Mouse (Mus musculus) adrenal gland (tissue): ENCODE results near the gene Zfp277.

Experiments used
- intact Hi-C: fragments of 180-260 bp; cut with DNase I; formaldehyde crosslinking; loops from one replicate; pipeline ENCODE4 v1.15.1; 2025

The Zfp277 gene

GRCm38 (mm10) chr12:40379538-40379923, 66.2 kb downstream of the Zfp277 start:
- intact Hi-C loops, result no loop called here

GRCm38 (mm10) chr12:40378621-40379537, 66.8 kb downstream of the Zfp277 start:
- intact Hi-C loops, result no loop called here

DNA sequence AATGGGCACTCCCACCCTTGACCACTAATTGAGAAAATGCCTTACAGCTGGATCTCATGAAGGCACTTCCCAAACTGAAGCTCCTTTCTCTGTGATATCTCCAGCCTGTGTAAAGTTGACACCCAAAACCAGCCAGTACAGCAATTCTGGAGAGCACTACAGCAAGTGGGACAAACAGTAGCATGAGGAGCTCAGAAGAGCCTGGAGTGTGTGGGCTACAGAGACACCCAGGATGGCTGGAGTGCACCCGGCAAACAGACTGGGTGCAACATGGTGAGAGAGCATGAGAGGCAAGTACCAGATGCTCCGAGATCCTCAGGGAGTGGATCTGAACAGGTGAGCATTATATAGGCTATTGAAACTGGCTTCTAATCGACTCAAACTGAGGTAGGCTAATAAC, 93.8 kb downstream of the Zfp277 start:
- intact Hi-C loops, result no loop called here

DNA sequence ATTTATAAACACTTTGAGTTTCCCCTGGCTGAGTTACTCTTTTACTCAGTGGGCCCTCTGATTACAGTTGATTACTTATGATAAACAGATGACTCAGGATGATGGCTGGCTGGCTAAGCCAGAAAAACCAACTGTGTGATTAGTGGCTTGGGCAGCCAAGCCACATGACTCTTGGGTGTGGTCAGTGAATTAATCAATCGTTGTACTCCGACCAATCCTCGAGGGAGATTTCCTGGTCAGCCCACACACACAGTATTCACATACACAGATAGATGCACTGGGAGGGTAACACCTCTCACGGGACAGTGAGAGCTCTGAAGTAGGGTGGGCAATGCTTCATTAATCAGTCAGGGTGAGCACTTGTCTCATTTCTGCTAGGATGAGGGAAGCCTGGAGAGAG, 97.5 kb downstream of the Zfp277 start:
- intact Hi-C loops, result no loop called here

- intact Hi-C loops, result no loop called here
These were observed 98.5 kb downstream of the Zfp277 start for GRCm38 (mm10) chr12:40347060-40347698.

DNA sequence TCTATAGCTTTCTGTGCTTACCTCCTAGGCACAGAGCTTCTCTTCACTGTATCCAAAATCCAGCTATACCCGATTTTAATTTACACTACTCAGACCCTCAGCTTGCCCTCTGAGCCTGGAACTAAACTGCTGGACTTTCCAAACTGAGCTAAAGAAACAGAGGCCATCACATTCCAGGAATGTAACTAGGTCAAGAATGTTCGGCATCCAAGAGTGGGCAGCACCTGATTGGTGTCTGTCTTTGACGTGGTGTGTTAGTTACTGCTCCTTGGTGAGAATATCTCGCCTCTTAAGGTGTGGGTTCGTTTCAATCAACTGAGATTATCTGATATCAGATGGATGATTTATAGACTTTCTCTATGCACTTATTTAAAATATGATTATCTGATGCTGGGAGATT, 104.3 kb downstream of the Zfp277 start:
- intact Hi-C loops, result no loop called here

DNA sequence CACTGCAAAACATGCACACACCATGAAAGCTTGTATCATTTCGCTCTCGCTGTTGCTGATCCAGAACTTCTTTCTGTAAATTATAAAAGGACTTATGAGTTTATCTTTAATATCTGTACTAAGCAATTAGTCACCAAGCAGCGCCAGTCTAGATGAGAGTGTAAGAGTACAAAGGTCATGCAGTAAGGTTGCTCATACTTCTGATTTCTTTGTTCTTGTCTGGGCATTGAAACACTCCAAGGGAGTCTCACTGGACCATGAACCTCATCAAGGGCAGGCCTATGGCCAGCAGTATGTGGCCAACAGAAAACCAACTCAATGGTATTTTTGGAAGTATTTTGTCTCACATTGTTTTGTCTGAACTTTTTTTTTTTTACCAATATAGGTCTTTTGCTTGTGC, 110.4 kb downstream of the Zfp277 start:
- intact Hi-C loops, result no loop called here

- intact Hi-C loops, result no loop called here
These were observed 114.2 kb downstream of the Zfp277 start for GRCm38 (mm10) chr12:40331467-40331866.

DNA sequence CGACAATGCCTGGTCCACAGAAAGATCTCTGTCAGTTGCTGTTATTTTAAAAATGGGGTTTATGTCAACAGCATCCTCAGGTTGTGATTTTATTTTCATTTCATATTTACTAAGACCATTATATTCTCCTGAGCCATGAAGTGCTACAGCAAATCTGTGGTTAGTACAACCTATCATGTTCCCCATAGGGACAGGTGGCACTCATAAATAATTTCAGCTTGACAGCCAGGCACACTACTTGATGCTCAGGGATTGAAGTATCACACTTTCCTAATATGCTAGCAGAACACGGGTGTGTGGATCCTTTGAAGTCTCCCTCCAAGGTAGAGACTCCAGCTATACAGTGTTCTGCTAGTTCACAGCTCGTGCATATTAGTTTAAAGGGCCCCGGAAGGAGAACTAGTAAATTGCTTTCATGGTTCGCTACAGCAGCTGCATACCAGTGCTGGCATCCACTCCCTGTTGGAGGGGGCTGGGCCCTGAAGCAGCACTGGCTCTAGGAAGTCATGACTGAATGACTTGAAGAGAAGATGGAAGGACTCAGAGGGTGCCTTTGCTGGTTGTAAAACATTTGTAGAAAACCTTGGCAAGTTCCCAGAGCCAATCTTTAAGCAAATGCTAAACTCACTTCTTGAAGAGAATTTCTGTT, 118.6 kb downstream of the Zfp277 start:
- intact Hi-C loops, result no loop called here

GRCm38 (mm10) chr12:40325582-40325981, 120.1 kb downstream of the Zfp277 start:
- intact Hi-C loops, result no loop called here

DNA sequence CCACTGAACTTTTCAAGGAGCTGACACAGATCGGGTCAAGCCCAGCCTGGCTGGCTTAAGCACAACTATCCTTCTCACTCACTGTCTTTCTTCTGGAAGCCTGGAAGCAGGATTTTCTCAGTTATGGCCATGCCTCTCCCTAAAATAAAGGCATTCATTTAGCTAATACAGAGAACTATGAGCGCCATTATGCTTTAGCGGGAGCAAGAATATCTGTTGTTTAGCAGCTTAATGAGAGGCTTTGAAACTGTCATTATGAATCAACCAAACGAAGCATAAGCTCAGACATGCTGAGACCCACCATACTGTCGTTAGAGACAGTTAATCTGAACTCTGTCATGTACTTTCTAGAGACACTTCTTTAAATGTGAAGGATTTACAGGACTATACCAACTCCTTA, 120.9 kb downstream of the Zfp277 start:
- intact Hi-C loops, result no loop called here

DNA sequence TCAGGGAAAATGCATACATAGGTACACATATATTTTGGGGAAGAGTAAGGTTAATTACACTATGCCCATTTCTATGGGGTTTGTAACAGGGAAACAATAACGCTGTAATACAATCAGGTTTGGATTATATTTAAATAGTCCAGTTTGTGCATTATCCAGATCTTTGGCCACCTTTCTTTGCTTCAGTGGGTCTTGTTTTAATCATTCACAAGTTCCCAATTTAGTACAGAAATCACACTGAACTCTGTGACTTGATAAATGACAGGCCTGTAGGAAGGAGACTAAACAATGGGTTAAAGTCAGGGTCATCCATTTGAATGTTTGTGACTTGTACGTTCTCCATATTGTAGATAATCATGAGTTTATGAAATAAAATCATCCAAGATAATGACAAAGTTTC, 130.6 kb downstream of the Zfp277 start:
- intact Hi-C loops, result no loop called here

- intact Hi-C loops, result no loop called here
These were observed 141.7 kb downstream of the Zfp277 start for GRCm38 (mm10) chr12:40303960-40304359.

DNA sequence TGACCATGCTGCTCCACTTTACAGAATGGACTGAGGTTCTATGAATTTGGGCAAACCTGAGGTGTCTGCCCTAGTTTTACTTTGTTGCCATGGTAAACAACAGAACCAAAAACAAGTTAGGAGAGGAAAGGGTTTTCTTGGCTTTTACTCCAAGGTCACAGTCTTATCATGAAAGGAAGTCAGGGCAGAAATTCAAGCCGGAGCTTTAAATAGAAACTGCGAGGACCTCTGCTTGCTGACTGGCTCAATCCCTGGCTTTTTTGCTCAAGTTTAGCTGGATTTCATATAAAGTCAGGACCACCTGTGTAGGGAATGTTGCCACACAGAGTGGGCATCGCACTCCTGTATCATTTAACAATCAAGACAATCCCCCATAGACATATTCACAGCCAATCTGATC, 147.1 kb downstream of the Zfp277 start:
- intact Hi-C loops, result no loop called here

- intact Hi-C loops, result no loop called here
These were observed 159.2 kb downstream of the Zfp277 start for GRCm38 (mm10) chr12:40286539-40286938.

DNA sequence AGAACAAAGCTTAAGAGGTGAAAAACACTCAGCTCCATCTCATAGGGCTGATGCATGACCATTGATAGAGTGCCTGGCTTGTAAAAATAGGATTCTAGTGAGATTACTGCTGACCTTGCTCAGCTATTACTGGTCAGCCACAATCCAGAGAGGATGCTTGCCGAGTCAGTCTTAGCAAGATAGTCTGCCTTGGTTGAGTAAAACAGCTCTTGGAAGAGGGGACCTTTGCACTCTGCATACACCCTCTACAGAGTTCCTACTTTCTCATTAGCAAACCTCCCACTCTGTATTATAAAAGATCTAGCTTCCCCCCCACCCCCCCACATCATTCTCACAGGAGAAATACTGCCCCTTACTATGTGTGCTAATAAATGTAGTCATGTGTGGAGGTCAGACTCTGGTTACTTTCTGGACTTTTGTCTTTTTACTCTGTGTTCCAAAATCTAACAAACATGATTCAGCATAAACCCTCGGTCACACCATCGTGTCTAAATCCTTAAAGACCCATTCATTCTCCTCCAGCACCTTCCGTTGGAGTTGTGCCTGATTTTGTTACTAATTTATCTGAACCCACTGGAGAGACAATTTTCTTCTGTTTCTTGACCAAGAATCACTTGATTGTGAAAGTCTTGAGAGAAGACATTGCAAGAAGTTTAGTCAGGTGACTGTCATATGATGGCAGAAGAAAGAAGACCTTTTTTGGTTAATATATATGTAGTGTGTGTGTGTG, 164.9 kb downstream of the Zfp277 start:
- intact Hi-C loops, result no loop called here

GRCm38 (mm10) chr12:40277581-40277980, 168.1 kb downstream of the Zfp277 start:
- intact Hi-C loops, result no loop called here

DNA sequence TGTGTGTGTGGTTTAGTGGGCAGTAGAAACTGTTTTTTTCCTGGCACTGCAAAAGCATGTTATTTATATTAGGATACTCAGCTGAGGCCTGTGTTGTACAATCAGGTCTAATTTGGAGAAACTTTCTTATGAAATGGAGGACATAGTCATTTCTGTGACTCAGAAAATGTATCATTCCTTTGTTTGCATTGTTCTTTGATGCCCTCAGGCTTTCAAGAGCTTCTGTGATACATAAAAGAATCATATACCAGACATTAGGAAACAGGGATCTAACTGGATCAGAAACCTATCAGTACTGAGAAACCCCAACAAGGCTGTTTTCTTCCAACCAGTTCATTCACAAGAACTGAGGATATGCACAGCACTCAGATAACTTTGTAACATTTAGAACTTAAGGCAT, 170.8 kb downstream of the Zfp277 start:
- intact Hi-C loops, result no loop called here

- intact Hi-C loops, result no loop called here
These were observed 172.4 kb downstream of the Zfp277 start for GRCm38 (mm10) chr12:40273339-40273738.

DNA sequence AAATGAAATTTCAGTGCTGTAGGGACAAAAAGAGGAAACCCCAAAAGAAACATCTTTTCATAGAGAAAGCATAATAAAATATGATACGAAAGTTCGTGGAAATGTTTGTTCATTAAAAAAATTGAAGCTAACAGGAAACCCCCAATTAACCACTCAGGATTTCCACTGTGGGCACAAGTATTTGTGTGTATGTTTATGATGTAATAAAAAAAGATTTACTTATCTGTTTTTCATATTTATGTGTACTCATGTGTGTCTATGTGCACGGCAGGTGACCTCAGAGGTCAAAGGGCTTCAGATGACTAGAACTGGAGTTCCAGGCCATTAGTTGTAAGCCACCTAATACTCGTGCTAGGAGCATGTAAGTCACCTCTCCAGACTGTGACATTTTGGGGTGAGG, 173.0 kb downstream of the Zfp277 start:
- intact Hi-C loops, result no loop called here

DNA sequence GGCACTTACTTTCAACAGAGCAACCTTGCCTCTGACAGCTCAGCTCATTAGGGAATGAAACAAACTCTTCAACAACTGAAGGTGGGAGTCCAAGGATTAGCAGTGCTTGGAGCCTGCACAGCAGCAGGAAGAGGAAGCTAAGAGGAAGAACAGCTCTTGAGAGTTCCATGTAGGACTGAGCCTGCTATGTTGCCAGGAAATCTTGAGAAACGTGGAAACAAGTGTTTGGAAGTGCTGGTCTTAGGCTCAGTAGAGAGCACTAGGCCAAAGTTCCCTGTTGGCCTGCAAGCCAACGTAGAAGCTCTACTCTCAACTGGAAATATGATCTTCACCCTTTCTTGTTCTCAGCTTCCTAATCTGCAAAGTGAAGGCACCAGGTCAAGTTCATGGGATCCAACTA, 177.4 kb downstream of the Zfp277 start:
- intact Hi-C loops, result no loop called here
